Mouse (Mus musculus): ENCODE data around the gene Il10rb. TPM values are rescaled to one million over a fixed set of nuclear protein-coding genes. Genes with fewer than 3 reads are reported as not detected.

The Il10rb gene
- polyA plus RNA-seq, 1 experiment from 2014 or later = 29.8 TPM

GRCm38 (mm10) chr16:91466566-91466965 is 60.6 kb downstream of the Il10rb start:
- no peaks in the 10 kb centered on the region for H3K9me3 ChIP-seq (ENCODE audit: control insufficient read depth, low read length)
- DNase-seq (ENCODE audit: low spot score) (no peak), ATAC-seq (replicated peaks; ENCODE audit: low FRiP score) (no peak)
- 74% methylated on average over 6 of the region's 6 CpGs for WGBS
- peak overlapping the region; percentile 98 for H3K4me2 ChIP-seq
- H3K4me3 ChIP-seq (ENCODE audit: low read depth, low read length) = peak overlapping the region; percentile 67; the same call in 1 of the 2 replicates
- peaks cover 29% of the 10 kb centered on the region for H3K4me1 ChIP-seq (replicated peaks; ENCODE audit: control insufficient read depth, insufficient read depth, low read length)
- no peaks in the 10 kb centered on the region for H3K27me3 ChIP-seq (replicated peaks; ENCODE audit: control insufficient read depth, insufficient read depth, low read length)
- H3K36me3 ChIP-seq (ENCODE audit: control insufficient read depth, insufficient read depth, low read length) = no peaks in the 10 kb centered on the region
- H3K27ac ChIP-seq (ENCODE audit: low read depth, low read length) = no peak overlapping the region
- H3K9ac ChIP-seq (ENCODE audit: low read depth, low read length) = no peak overlapping the region

DNA sequence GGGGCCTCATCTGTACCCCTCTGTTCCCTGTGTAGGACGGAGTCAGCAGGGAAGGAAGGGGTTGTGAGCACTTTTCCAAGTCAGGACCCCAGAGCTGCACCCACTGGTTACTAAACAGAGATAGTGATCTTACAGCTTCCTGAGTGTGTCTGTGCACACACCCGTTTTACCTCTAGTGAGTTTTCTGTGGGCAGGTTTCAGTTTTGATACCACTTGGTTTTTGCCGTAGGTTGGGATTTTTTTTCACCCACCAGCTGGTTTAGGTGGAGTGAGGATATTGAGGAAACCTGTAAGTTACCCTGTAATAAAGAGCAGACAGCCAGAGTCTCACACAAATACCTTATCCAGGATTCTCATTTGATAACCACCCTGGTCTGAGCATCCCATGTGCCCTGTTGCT is 64.5 kb downstream of the Il10rb start:
- WGBS = 59% methylated on average over 3 of the region's 3 CpGs
- DNase-seq (ENCODE audit: low spot score) = no peak
- no peak overlapping the region for H3K4me3 ChIP-seq (ENCODE audit: low read depth, low read length)

GRCm38 (mm10) chr16:91471481-91471880 is 65.5 kb downstream of the Il10rb start:
- ATAC-seq (replicated peaks; ENCODE audit: low FRiP score) (peak; percentile 39; the same call in 1 of the 2 replicates), DNase-seq (ENCODE audit: low spot score) (no peak)
- no peaks in the 10 kb centered on the region for H3K36me3 ChIP-seq (ENCODE audit: control insufficient read depth, insufficient read depth, low read length)
- no peaks in the 10 kb centered on the region for H3K9me3 ChIP-seq (ENCODE audit: control insufficient read depth, low read length)
- no peak overlapping the region for H3K4me3 ChIP-seq (ENCODE audit: low read depth, low read length)
- H3K4me1 ChIP-seq (replicated peaks; ENCODE audit: control insufficient read depth, insufficient read depth, low read length) = peaks cover 4% of the 10 kb centered on the region
- no peak overlapping the region for H3K4me2 ChIP-seq
- H3K9ac ChIP-seq (ENCODE audit: low read depth, low read length) = no peak overlapping the region
- H3K27ac ChIP-seq (ENCODE audit: low read depth, low read length) = no peak overlapping the region
- 66% methylated on average over 6 of the region's 6 CpGs for WGBS
- H3K27me3 ChIP-seq (replicated peaks; ENCODE audit: control insufficient read depth, insufficient read depth, low read length) = no peaks in the 10 kb centered on the region

More for the DNA sequence above, 64.5 kb downstream of the Il10rb start:
- ATAC-seq (replicated peaks; ENCODE audit: low FRiP score) = no peak
- Histone ChIP-seq H3K4me2 (no peak overlapping the region), H3K9me3 (ENCODE audit: control insufficient read depth, low read length) (no peaks in the 10 kb centered on the region), H3K36me3 (ENCODE audit: control insufficient read depth, insufficient read depth, low read length) (no peaks in the 10 kb centered on the region), H3K27me3 (replicated peaks; ENCODE audit: control insufficient read depth, insufficient read depth, low read length) (no peaks in the 10 kb centered on the region), H3K9ac (ENCODE audit: low read depth, low read length) (no peak overlapping the region), H3K4me1 (replicated peaks; ENCODE audit: control insufficient read depth, insufficient read depth, low read length) (peaks cover 13% of the 10 kb centered on the region), H3K27ac (ENCODE audit: low read depth, low read length) (no peak overlapping the region)

Other genes with a start within 250 kb of the Il10rb start
- gene Olig2, start 180.7 kb upstream of the Il10rb start, polyA plus RNA-seq (2014; fragmentation: Nextera tagmentation; extraction: Ambion mirVana) = not detected in 2 replicates
- gene Olig1, start 136.4 kb upstream of the Il10rb start, polyA plus RNA-seq (2014; fragmentation: Nextera tagmentation; extraction: Ambion mirVana) = not detected in 2 replicates
- 66.7 and 70.9 TPM in 2 replicates for gene Ifnar2, start 33.4 kb upstream of the Il10rb start, polyA plus RNA-seq (2014; fragmentation: Nextera tagmentation; extraction: Ambion mirVana)
- not detected in 2 replicates for gene Gm21970, start 14.4 kb upstream of the Il10rb start, polyA plus RNA-seq (2014; fragmentation: Nextera tagmentation; extraction: Ambion mirVana)
- gene Ifnar1, start 79.1 kb downstream of the Il10rb start, polyA plus RNA-seq (2014; fragmentation: Nextera tagmentation; extraction: Ambion mirVana) = 32.6 and 35.5 TPM in 2 replicates
- gene Ifngr2, start 140.9 kb downstream of the Il10rb start, polyA plus RNA-seq (2014; fragmentation: Nextera tagmentation; extraction: Ambion mirVana) = 26.2 and 28.7 TPM in 2 replicates
- gene Tmem50b, start 191.6 kb downstream of the Il10rb start, polyA plus RNA-seq (2014; fragmentation: Nextera tagmentation; extraction: Ambion mirVana) = 13.3 and 14.0 TPM in 2 replicates
- gene Dnajc28, start 212.9 kb downstream of the Il10rb start, polyA plus RNA-seq (2014; fragmentation: Nextera tagmentation; extraction: Ambion mirVana) = 2.2 and 3.0 TPM in 2 replicates
- gene Gart, start 240.8 kb downstream of the Il10rb start, polyA plus RNA-seq (2014; fragmentation: Nextera tagmentation; extraction: Ambion mirVana) = 227 and 251 TPM in 2 replicates
- gene Son, start 241.3 kb downstream of the Il10rb start, polyA plus RNA-seq (2014; fragmentation: Nextera tagmentation; extraction: Ambion mirVana) = 90.9 and 101 TPM in 2 replicates

Data from liver, embryonic 11.5 days (tissue).